Mouse (Mus musculus) right cerebral cortex, postnatal 14 days (tissue): ENCODE measurements around the gene Ndrg3.

Experiments
- DNase-seq: peaks from one replicate; pipeline ENCODE4 v3.0.0; 2022

Ndrg3 gene

GRCm38 (mm10) chr2:156991470-156992319, at the start of gene Ndrg3:
Gene Ndrg3 (minus strand): TSS chr2:156992056.
- peak; percentile 98 for DNase-seq

GRCm38 (mm10) chr2:157041421-157041820, 49.6 kb upstream of the Ndrg3 start:
- no peak for DNase-seq

- DNase-seq = no peak
Measured at GRCm38 (mm10) chr2:157040649-157041046, 48.8 kb upstream of the Ndrg3 start.

- DNase-seq = no peak
Measured at GRCm38 (mm10) chr2:157039900-157040648, 48.2 kb upstream of the Ndrg3 start.

- no peak for DNase-seq
Measured at GRCm38 (mm10) chr2:157037303-157037702, 45.4 kb upstream of the Ndrg3 start.

GRCm38 (mm10) chr2:157036400-157036799, 44.5 kb upstream of the Ndrg3 start:
- no peak for DNase-seq

GRCm38 (mm10) chr2:157035371-157035770, 43.5 kb upstream of the Ndrg3 start:
- DNase-seq = no peak

- DNase-seq = peak; percentile 96
Measured at GRCm38 (mm10) chr2:157030804-157031203, 38.9 kb upstream of the Ndrg3 start.

GRCm38 (mm10) chr2:157028261-157028660, 36.4 kb upstream of the Ndrg3 start:
- DNase-seq = no peak

GRCm38 (mm10) chr2:157027106-157028008, 35.5 kb upstream of the Ndrg3 start:
- DNase-seq = peak; percentile 62

GRCm38 (mm10) chr2:157021156-157021555, 29.3 kb upstream of the Ndrg3 start:
- no peak for DNase-seq

GRCm38 (mm10) chr2:157019228-157019627, 27.4 kb upstream of the Ndrg3 start:
- no peak for DNase-seq

GRCm38 (mm10) chr2:157016529-157017270, 24.8 kb upstream of the Ndrg3 start:
- DNase-seq = no peak

- no peak for DNase-seq
Measured at GRCm38 (mm10) chr2:157012341-157012740, 20.5 kb upstream of the Ndrg3 start.

GRCm38 (mm10) chr2:157010634-157011310, 18.9 kb upstream of the Ndrg3 start:
- no peak for DNase-seq

- DNase-seq = no peak
Measured at GRCm38 (mm10) chr2:157010121-157010520, 18.3 kb upstream of the Ndrg3 start.

GRCm38 (mm10) chr2:157008509-157008908, 16.7 kb upstream of the Ndrg3 start:
- DNase-seq = no peak

- DNase-seq = no peak
Measured at GRCm38 (mm10) chr2:157007234-157007596, 15.4 kb upstream of the Ndrg3 start.

GRCm38 (mm10) chr2:157006511-157007233, 14.8 kb upstream of the Ndrg3 start, which contains the start of gene Dsn1:
Gene Dsn1 (minus strand): TSS chr2:157007154.
- peak; percentile 92 for DNase-seq

- DNase-seq = no peak
Measured at GRCm38 (mm10) chr2:157002321-157002720, 10.5 kb upstream of the Ndrg3 start.

GRCm38 (mm10) chr2:156998263-156998662, 6.4 kb upstream of the Ndrg3 start:
- no peak for DNase-seq
